Mouse (Mus musculus): ENCODE results near the gene Cdhr1. TPM values are rescaled to one million over a fixed set of nuclear protein-coding genes. Genes with fewer than 3 reads are reported as not detected.

Cdhr1 gene
- polyA plus RNA-seq, 1 experiment from 2014 or later, result 5.0 TPM

DNA sequence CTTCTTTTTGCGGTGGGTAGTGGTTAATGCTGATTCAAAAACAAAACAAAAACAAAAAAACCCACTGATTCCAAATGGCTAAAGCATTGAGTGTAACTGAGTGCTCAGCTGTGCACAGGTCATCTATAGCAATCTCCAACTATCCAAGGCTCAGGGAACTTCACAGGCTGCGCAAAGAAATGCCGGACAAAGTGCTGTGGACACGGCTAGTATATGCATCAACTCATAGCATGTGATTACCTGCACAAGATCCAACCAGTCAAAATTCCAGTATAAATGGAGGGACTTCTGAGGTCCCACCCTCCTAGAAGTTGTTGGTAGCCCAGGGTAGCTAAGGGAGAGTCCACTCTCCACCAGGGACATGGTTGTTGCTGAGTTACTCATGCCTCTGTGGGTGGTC lies 21.1 kb upstream of the Cdhr1 start:
- no peak for ATAC-seq

DNA sequence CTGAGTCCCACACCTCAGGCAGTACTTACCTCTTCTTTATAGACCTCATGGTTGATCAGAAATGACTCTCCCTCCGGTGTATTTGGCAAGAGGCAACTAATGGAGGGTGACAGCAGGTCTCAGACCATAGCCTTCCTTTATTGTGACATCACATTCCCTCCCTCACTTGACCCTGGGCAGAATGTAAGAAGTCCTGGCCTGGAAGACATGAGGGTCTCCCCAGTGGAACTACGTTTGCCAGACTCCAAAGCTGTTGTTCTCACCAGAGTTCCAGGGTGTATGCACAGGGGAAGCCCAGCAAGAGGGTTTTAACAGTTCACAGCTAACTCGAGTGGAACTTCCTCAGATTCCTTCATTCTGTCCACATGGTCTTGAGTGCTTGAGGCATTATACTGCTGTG lies 15.8 kb upstream of the Cdhr1 start, which contains the start of gene 2610528A11Rik:
TSS of gene 2610528A11Rik (minus strand) at position 101 of the 400 bp plus-strand sequence.
- Histone ChIP-seq H3K36me3 (ENCODE audit: control insufficient read depth, insufficient read depth, low read length) (peaks cover 3% of the 10 kb centered on the region; the same call in 1 of the 2 replicates), H3K9ac (ENCODE audit: low read depth, low read length) (no peak within 1 kb of the TSS), H3K4me2 (ENCODE audit: low read length) (no peak within 1 kb of the TSS), H3K4me3 (ENCODE audit: low read depth, low read length) (no peak within 1 kb of the TSS), H3K9me3 (replicated peaks; ENCODE audit: control insufficient read depth, low read length, poor library complexity, severe bottlenecking) (no peaks in the 10 kb centered on the region), H3K27me3 (ENCODE audit: control insufficient read depth, insufficient read depth, low read depth, low read length) (no peaks in the 10 kb centered on the region), H3K4me1 (ENCODE audit: control insufficient read depth, insufficient read depth, low read length) (no peaks in the 10 kb centered on the region), H3K27ac (ENCODE audit: low read length) (no peak within 1 kb of the TSS)
- WGBS, result 72% methylated on average over 3 of the region's 3 CpGs
- ATAC-seq, result no peak

More for the DNA sequence above, 21.1 kb upstream of the Cdhr1 start:
- Histone ChIP-seq H3K27ac (ENCODE audit: low read length) (no peak overlapping the region), H3K9ac (ENCODE audit: low read depth, low read length) (no peak overlapping the region), H3K36me3 (ENCODE audit: control insufficient read depth, insufficient read depth, low read length) (peaks cover 11% of the 10 kb centered on the region; the same call in 1 of the 2 replicates), H3K4me3 (ENCODE audit: low read depth, low read length) (no peak overlapping the region), H3K4me2 (ENCODE audit: low read length) (no peak overlapping the region), H3K27me3 (ENCODE audit: control insufficient read depth, insufficient read depth, low read depth, low read length) (no peaks in the 10 kb centered on the region), H3K9me3 (replicated peaks; ENCODE audit: control insufficient read depth, low read length, poor library complexity, severe bottlenecking) (no peaks in the 10 kb centered on the region), H3K4me1 (ENCODE audit: control insufficient read depth, insufficient read depth, low read length) (no peaks in the 10 kb centered on the region)
- WGBS, result 98% methylated on average over 4 of the region's 4 CpGs

DNA sequence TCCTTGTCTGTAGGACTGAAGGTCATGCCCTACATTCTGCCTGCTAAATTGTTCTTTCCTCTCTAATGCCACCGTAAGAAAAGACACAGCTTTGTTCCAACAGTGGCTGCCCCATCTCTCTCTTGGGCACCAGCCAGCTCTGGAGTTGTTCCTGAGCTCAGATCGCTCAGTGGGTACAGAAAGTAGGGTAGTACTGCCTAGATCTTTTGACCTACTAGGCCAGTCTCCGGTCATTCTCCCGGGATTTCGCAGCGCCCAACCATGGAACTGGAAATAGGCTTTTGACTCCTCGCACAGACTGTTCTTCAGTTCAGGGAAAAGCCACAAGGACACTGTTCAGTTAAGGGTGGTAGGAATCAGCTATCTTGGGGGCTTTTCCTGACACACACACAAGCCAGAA lies 14.8 kb upstream of the Cdhr1 start:
- WGBS, result 92% methylated on average over 7 of the region's 7 CpGs
- no peak overlapping the region for H3K4me3 ChIP-seq (ENCODE audit: low read depth, low read length)

DNA sequence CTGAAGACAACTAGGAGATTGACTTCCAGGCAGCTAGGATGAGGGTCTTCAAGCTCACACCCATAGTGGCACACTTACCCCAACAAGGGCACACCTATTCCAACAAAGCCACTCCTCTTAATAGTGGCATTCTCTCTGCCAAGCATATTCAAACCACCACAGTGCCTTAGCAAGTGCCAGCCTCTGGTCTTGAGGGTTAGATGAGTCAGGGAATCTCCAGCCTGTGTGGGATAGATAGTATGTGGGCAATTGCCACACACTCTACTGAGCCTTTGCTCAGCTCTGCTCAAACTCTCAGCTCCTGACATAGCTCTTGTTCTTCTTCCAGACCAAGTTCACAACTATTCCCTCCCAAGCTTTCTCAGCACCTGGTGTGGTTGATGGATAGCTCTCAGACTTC lies 13.2 kb upstream of the Cdhr1 start:
- H3K4me1 ChIP-seq (ENCODE audit: control insufficient read depth, insufficient read depth, low read length), result no peaks in the 10 kb centered on the region
- ATAC-seq, result no peak

More for the DNA sequence above, 14.8 kb upstream of the Cdhr1 start:
- no peaks in the 10 kb centered on the region for H3K9me3 ChIP-seq (replicated peaks; ENCODE audit: control insufficient read depth, low read length, poor library complexity, severe bottlenecking)
- no peak overlapping the region for H3K4me2 ChIP-seq (ENCODE audit: low read length)
- H3K27me3 ChIP-seq (ENCODE audit: control insufficient read depth, insufficient read depth, low read depth, low read length), result no peaks in the 10 kb centered on the region
- H3K4me1 ChIP-seq (ENCODE audit: control insufficient read depth, insufficient read depth, low read length), result no peaks in the 10 kb centered on the region
- no peak for ATAC-seq
- H3K9ac ChIP-seq (ENCODE audit: low read depth, low read length), result no peak overlapping the region
- no peaks in the 10 kb centered on the region for H3K36me3 ChIP-seq (ENCODE audit: control insufficient read depth, insufficient read depth, low read length)
- no peak overlapping the region for H3K27ac ChIP-seq (ENCODE audit: low read length)

DNA sequence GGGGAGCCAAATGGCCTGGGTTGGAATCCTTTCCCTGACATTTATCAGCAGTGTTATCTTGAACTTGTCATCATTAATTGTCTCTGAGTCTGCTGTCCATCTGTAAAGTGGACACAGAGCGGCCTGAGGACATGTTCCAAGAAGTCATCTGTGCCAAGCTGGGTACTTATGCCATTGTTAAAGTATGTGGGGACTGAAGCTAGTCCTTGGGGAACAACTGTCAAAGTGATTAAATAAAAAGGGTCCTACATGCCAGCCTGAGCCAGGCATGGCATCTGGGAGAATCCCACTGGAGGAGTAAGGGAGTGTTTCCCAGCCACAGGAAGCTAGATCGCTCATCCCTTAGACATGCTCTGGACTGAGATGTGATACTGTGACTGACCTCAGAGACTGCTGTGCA lies 12.3 kb upstream of the Cdhr1 start:
- no peak overlapping the region for H3K9ac ChIP-seq (ENCODE audit: low read depth, low read length)
- WGBS, result 93% methylated on average over 2 of the region's 2 CpGs
- no peaks in the 10 kb centered on the region for H3K27me3 ChIP-seq (ENCODE audit: control insufficient read depth, insufficient read depth, low read depth, low read length)
- no peaks in the 10 kb centered on the region for H3K4me1 ChIP-seq (ENCODE audit: control insufficient read depth, insufficient read depth, low read length)
- H3K36me3 ChIP-seq (ENCODE audit: control insufficient read depth, insufficient read depth, low read length), result no peaks in the 10 kb centered on the region
- H3K9me3 ChIP-seq (replicated peaks; ENCODE audit: control insufficient read depth, low read length, poor library complexity, severe bottlenecking), result no peaks in the 10 kb centered on the region
- H3K4me2 ChIP-seq (ENCODE audit: low read length), result no peak overlapping the region
- no peak for ATAC-seq
- no peak overlapping the region for H3K27ac ChIP-seq (ENCODE audit: low read length)
- H3K4me3 ChIP-seq (ENCODE audit: low read depth, low read length), result no peak overlapping the region

More for the DNA sequence above, 13.2 kb upstream of the Cdhr1 start:
- H3K4me3 ChIP-seq (ENCODE audit: low read depth, low read length), result no peak overlapping the region
- no peak overlapping the region for H3K9ac ChIP-seq (ENCODE audit: low read depth, low read length)
- no peaks in the 10 kb centered on the region for H3K36me3 ChIP-seq (ENCODE audit: control insufficient read depth, insufficient read depth, low read length)
- H3K27ac ChIP-seq (ENCODE audit: low read length), result no peak overlapping the region
- no peaks in the 10 kb centered on the region for H3K27me3 ChIP-seq (ENCODE audit: control insufficient read depth, insufficient read depth, low read depth, low read length)
- H3K9me3 ChIP-seq (replicated peaks; ENCODE audit: control insufficient read depth, low read length, poor library complexity, severe bottlenecking), result no peaks in the 10 kb centered on the region
- no peak overlapping the region for H3K4me2 ChIP-seq (ENCODE audit: low read length)

DNA sequence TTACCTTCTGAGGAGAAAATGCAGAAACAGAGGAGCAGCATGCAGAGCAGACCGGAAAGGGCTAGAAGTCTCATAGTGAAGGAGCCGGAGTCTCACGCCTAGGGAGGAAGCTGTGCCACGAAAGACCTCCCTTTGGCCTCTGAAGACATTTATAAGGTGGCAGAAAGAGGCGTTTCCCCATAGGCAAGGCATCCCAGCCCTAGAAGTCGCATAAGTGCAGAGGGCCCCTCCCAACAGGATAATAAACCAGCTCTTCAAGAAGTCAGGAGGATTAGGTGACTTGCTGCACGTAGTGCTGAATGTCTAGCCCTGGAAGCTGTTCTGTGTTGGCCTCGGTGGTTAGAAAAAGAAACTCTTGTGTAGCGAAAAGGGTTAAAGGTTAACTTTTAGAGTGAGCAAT lies 11.8 kb upstream of the Cdhr1 start:
- no peak for ATAC-seq
- no peak overlapping the region for H3K9ac ChIP-seq (ENCODE audit: low read depth, low read length)
- no peak overlapping the region for H3K4me3 ChIP-seq (ENCODE audit: low read depth, low read length)
- H3K4me1 ChIP-seq (ENCODE audit: control insufficient read depth, insufficient read depth, low read length), result no peaks in the 10 kb centered on the region
- 74% methylated on average over 9 of the region's 9 CpGs for WGBS
- no peaks in the 10 kb centered on the region for H3K27me3 ChIP-seq (ENCODE audit: control insufficient read depth, insufficient read depth, low read depth, low read length)
- H3K9me3 ChIP-seq (replicated peaks; ENCODE audit: control insufficient read depth, low read length, poor library complexity, severe bottlenecking), result no peaks in the 10 kb centered on the region
- no peaks in the 10 kb centered on the region for H3K36me3 ChIP-seq (ENCODE audit: control insufficient read depth, insufficient read depth, low read length)
- no peak overlapping the region for H3K4me2 ChIP-seq (ENCODE audit: low read length)
- no peak overlapping the region for H3K27ac ChIP-seq (ENCODE audit: low read length)

DNA sequence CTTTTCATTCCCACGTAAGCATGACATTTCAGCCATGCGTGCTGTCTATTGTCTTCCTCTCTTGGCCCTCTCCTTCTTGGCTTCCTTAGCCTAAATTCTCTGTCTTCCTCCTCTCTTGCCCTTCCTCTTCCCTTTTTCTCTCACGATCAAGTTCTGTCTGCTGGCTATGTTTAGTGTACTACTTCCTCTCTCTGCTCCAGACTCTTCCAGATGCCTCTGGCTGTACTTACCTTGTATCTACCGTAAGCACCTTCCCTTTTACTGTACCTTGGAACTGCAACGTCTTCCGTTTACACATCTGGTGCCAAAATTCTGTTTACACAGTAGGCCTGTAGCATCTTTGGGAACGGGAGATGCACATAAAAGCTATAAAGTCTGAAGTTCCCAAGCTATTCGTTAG lies 11.3 kb upstream of the Cdhr1 start:
- H3K4me3 ChIP-seq (ENCODE audit: low read depth, low read length), result no peak overlapping the region
- H3K9me3 ChIP-seq (replicated peaks; ENCODE audit: control insufficient read depth, low read length, poor library complexity, severe bottlenecking), result no peaks in the 10 kb centered on the region
- no peak overlapping the region for H3K9ac ChIP-seq (ENCODE audit: low read depth, low read length)
- no peaks in the 10 kb centered on the region for H3K36me3 ChIP-seq (ENCODE audit: control insufficient read depth, insufficient read depth, low read length)
- WGBS, result 84% methylated on average over 8 of the region's 8 CpGs
- ATAC-seq, result no peak
- no peak overlapping the region for H3K27ac ChIP-seq (ENCODE audit: low read length)
- H3K27me3 ChIP-seq (ENCODE audit: control insufficient read depth, insufficient read depth, low read depth, low read length), result no peaks in the 10 kb centered on the region
- no peaks in the 10 kb centered on the region for H3K4me1 ChIP-seq (ENCODE audit: control insufficient read depth, insufficient read depth, low read length)
- no peak overlapping the region for H3K4me2 ChIP-seq (ENCODE audit: low read length)

DNA sequence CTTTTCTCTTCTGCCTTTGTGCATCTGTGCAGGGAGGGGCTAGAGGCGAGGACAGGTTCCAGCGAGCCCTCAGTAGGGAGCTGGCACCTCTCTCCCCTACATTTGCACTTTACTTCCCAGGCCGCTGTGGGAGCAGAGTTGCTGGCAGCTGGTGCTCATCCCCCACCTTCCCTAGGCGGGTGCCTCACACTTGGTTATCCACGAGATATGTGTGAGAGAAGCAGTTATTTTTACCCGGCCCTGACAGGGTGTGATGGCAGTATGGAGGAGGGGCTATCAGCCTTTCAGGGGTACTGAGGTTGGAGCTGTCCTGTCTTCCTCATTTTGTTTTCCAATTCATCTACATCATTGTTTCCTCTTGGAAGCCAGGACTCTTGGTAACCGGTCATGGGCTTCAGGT lies 7.7 kb upstream of the Cdhr1 start:
- Histone ChIP-seq H3K9ac (ENCODE audit: low read depth, low read length) (no peak overlapping the region), H3K4me1 (ENCODE audit: control insufficient read depth, insufficient read depth, low read length) (no peaks in the 10 kb centered on the region), H3K4me2 (ENCODE audit: low read length) (no peak overlapping the region), H3K36me3 (ENCODE audit: control insufficient read depth, insufficient read depth, low read length) (no peaks in the 10 kb centered on the region), H3K9me3 (replicated peaks; ENCODE audit: control insufficient read depth, low read length, poor library complexity, severe bottlenecking) (no peaks in the 10 kb centered on the region), H3K4me3 (ENCODE audit: low read depth, low read length) (no peak overlapping the region), H3K27me3 (ENCODE audit: control insufficient read depth, insufficient read depth, low read depth, low read length) (no peaks in the 10 kb centered on the region), H3K27ac (ENCODE audit: low read length) (no peak overlapping the region)
- 54% methylated on average over 7 of the region's 7 CpGs for WGBS
- no peak for ATAC-seq

DNA sequence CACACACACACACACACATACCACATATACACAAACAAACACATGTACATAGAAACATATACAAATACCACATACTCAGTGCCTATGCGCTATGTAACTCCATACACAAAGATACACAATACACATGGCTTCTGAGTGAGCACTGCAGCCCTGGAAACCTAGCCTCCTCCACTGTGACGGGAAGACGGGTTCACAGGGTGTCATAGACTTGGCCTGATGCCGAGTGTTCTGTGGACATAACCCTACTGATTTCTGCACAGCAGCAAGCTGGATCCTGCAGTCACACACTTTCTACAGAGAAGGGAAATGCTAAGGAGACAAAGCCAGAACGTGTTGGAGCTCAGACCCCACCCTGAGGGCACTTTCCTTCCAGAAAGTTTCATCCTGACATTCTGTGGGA lies 6.6 kb upstream of the Cdhr1 start:
- 60% methylated on average over 5 of the region's 5 CpGs for WGBS
- H3K9ac ChIP-seq (ENCODE audit: low read depth, low read length), result no peak overlapping the region
- H3K4me3 ChIP-seq (ENCODE audit: low read depth, low read length), result no peak overlapping the region
- no peak overlapping the region for H3K27ac ChIP-seq (ENCODE audit: low read length)
- H3K4me2 ChIP-seq (ENCODE audit: low read length), result no peak overlapping the region
- H3K27me3 ChIP-seq (ENCODE audit: control insufficient read depth, insufficient read depth, low read depth, low read length), result no peaks in the 10 kb centered on the region
- H3K36me3 ChIP-seq (ENCODE audit: control insufficient read depth, insufficient read depth, low read length), result no peaks in the 10 kb centered on the region
- H3K9me3 ChIP-seq (replicated peaks; ENCODE audit: control insufficient read depth, low read length, poor library complexity, severe bottlenecking), result no peaks in the 10 kb centered on the region
- ATAC-seq, result no peak
- H3K4me1 ChIP-seq (ENCODE audit: control insufficient read depth, insufficient read depth, low read length), result no peaks in the 10 kb centered on the region

DNA sequence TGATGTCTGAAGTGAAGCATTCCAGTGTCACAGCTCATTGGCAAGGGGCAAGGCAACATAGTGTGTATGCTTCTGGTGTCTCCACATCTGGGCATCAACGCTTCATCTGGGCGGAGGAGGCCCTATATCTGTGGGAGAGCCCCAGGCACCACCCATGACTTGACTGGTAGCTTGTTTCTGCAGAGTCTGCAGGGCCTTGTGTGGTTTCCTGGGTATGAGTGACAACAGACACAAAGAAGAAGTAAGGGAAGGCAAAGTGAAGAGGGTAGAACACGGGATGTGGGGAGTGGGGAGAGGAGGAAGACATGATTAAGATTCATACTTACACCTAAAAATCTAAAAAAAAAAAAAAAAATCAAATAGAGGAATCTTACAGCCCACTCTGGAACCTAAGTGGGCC lies 4.3 kb upstream of the Cdhr1 start:
- H3K27ac ChIP-seq (ENCODE audit: low read length), result no peak overlapping the region
- no peak for ATAC-seq
- H3K4me3 ChIP-seq (ENCODE audit: low read depth, low read length), result no peak overlapping the region
- H3K9me3 ChIP-seq (replicated peaks; ENCODE audit: control insufficient read depth, low read length, poor library complexity, severe bottlenecking), result no peaks in the 10 kb centered on the region
- peaks cover 6% of the 10 kb centered on the region for H3K4me1 ChIP-seq (ENCODE audit: control insufficient read depth, insufficient read depth, low read length)
- no peaks in the 10 kb centered on the region for H3K36me3 ChIP-seq (ENCODE audit: control insufficient read depth, insufficient read depth, low read length)
- WGBS, result 90% methylated on average over 3 of the region's 3 CpGs
- H3K4me2 ChIP-seq (ENCODE audit: low read length), result no peak overlapping the region
- H3K9ac ChIP-seq (ENCODE audit: low read depth, low read length), result no peak overlapping the region
- no peaks in the 10 kb centered on the region for H3K27me3 ChIP-seq (ENCODE audit: control insufficient read depth, insufficient read depth, low read depth, low read length)

Data from midbrain, embryonic 16.5 days (tissue).